Mouse (Mus musculus) right cerebral cortex, postnatal 14 days (tissue): ENCODE measurements around the gene Arl6ip1.

Source experiments
- DNase-seq: peaks from one replicate; pipeline ENCODE4 v3.0.0; 2022

Gene Arl6ip1

DNA sequence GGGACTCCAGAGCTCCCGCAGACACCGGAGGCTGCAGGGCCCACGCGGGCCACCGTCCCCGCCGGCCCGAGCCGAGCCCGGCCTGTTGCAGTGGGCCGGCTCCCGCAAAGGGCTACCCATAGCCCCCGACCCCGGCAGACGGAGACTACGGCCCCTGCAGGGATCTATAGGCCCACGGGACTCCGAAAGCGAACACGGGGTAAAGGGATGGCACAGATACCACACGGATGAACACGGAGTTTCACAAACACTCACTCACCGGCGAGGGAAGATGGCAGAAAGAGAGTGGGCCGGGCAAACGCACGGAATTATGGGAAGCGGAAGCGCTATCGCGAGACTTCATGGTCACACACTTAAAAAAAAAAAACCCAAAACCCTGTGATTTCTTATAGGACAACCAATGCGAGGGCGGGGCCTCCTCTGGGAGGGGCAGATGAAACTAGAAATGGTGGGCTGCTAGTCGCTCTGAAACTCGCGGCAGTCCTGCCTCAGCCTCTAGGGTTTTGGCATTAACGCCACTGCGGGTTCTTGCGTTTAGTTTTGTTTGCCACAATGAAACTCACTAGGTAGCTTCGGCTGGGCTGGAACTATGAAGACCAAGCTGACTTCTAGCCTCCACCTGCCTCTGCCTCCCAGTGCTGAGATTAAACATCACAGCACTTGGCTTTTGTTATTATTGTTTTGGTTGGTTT lies 13.4 kb downstream of the Arl6ip1 start, which contains the start of gene Rps15a:
Rps15a (minus strand) TSS at position 312 of the 692 bp plus-strand sequence.
- DNase-seq: peak; percentile 90

DNA sequence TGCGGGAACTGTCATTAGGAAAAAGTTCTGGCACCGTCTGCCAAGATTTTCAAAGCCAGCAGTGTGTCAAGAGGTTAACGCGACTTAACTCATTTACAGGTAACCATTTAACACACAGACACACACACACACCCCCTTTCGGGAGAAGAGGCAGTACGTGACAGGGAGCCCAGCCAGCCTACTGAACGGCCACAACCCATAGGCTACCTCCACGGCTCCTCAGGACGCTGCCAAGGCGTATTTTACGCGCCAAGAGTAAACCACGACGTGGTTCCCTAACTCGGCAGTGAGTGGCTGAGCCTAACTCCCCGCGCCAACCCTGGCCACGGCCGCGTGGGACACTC lies 14.0 kb downstream of the Arl6ip1 start:
- DNase-seq: no peak

DNA sequence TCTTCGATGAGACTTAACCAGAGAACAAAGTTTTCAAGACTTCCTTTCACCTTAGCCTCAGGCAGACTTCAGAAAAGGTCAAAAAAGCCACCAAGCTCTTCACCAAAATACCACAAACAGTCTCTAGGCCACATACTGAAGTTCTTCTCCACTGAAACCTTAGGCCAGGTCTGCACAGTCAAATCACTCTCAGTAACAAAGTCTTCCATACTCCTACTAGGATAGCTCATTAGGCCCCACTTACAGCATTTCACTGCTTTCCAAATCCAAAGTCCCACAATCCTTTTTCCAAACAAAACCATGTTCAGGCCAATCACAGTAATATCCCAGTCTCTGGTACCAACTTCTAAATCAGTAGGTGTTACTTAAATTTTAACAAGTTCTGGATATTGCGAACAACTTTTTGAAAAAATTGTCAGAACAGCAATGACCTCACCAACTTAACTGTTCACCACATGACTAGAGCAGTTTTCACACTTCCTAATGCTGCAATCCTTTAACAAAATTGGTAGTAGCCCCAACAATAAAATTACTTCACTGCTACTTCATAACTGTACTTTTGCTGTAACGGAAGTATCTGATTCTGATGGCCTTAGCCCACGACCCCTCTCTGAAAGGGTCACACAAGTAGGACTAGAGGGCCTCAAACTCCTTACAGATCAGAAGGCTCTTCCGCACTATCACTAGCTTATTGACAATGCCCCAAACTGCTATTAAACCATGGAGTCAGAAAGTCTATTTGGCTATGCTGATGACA lies 15.7 kb downstream of the Arl6ip1 start:
- no peak for DNase-seq

DNA sequence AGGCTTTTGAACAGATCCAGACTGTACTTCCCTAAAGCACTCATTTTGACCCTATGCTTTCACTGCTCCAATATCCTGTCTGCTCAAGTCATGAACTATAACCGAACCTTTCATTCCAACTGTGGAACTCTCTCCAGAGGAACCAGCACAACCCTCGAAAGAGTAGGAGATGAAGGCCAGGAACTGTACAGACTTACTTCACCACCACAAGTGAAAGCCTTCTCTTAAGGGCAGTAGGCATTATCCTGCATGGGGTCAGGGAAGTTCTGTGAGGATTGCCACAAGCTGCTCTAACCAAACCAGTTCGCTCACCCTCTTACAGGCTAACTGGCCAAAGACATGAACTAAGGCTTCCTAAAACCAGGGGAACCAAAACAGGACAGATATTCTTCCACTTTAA lies 18.3 kb downstream of the Arl6ip1 start:
- no peak for DNase-seq

DNA sequence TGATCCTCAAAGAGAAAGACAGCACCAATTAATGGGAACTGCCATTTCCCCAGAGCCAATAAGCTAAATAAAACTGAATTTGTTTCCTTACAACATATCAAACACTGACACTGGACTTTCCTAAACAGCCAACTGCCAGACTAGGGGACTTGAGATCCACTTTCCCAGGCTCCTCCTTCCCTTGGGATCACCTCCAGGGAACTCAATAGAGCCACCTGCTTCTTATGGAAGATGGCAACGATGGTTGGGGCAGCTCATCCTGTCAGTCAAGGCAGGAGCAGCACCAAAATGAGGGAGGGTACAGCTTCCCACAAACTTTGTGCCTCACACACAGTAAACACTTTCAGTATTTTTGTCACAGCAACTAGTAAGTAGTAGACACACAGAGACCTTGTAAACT lies 21.8 kb downstream of the Arl6ip1 start:
- DNase-seq: no peak

DNA sequence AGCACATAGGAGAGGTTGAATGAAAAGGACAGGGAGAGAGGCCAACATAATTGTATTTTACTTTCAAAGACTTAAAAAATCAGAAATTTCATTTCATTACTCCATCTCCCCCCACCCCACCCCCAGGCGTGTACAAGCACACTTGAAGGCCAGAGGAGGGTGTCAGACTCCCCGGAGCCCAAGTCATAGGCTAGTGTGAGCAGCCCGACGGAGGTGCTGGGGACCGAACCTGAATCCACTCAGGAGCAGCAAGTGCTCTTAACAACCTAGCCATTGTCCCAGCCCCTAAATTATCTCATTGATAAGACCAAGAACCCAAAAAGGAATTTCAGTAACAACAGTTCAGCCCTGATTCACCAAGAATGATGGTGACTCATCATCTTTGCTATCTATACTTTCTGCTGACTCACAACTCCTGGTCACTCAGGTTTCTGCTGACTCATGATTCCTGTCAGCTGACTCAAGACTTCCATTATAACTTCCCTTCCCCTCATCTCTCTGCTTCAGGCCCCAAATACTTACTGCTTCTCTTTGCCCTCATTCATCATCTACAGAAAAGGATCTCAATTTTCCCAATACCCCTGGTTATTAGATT lies 24.9 kb downstream of the Arl6ip1 start:
- no peak for DNase-seq

DNA sequence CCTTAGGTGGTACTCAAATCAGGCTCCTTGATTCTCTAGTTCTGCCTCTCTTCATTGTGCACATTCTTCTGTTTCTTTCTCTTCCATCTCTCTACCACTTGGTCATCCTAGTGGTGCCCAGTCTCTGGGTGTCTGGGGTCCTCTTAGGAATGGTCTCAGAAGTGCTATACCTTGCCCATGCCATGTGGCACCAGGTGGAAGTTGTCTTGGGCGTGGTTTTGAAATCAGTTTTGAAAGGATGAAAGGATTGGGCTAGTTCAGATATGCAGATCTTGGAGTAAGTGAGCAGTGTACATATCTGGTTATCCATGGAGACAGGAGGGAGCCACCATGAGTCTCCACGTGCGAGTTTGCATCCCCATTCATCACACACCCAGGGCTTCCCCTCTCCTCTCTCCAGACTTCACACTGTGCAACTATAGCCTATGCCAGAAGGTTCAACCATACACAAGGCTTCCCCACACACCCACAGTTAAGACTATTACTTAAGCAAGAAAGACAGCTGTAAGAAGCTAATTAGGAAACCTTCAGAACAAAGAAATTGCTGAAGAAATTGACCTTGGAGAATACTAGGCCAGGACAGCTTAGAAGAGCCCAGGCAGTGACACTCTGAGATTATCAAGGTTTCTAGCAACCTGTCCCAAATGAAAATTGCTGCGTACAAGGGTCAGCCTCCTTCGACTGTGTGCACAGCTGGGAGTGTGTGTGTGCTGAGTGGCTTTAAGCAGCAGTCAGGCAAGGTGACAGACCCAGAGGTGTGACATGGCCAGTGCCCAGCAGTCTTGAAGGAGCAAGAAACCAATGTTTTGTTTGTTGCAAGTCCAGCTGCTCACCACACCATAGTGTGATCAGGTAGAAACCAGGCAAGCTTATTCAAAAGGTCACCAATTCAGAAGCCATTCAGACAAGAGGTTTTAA lies 25.7 kb downstream of the Arl6ip1 start:
- no peak for DNase-seq

- no peak for DNase-seq
Measured at GRCm38 (mm10) chr7:118102678-118103461, 26.6 kb downstream of the Arl6ip1 start.

DNA sequence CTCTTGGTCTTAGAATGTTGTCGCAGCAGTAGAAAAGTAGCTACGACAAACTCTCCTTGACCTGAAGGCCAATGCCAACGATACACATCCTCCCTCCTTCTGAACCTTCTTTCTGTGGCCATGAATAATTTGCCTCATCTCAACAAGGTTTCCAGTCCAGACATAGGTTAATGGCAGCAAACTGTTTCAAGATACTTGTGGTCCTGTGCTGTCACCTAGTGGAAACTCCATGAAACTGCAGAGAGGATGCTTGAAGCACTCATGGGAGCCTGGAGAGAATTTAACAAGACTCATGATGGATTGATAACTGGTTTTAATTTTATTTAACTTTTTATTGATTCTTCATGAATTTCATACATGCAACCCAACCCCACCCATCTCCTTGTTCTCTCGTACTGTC lies 27.2 kb downstream of the Arl6ip1 start:
- DNase-seq: no peak

DNA sequence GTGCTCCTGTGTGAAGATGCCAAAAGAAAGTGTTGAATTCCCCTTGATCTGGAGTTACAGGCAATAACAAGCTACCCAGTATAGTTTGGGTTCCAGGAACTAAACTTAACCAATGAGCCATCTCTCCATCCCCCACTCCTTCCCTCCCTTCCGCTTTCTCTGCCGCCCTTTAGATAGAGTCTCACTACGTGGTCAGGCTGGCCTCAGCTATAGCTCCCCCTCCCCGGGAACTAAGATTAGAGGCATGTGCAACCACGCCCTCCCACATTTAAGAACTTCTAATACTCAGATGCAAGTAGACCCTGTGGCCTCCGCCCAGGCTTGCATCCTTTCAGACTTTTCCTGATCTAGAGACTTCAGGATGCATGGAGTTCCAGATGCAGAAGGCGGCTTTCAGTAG lies 31.8 kb downstream of the Arl6ip1 start:
- no peak for DNase-seq

DNA sequence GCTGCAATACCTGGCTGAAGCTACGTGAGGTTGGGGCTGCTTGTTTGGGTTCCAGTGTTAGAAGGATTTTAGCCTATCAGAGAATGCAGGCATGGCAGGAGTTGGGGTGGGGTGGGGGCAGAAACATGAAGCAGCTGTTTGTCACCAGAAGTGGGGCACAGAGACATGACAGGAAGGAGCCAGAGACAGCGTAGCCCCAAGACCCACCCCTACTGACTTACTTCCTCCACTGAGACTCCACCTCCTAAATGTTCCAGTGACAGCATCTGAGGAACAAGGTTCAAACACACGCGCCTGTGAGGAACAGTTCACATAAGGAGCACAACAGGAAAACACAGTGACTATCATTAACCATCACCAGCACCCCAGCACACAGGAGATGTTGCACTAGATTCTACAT lies 49.5 kb downstream of the Arl6ip1 start:
- DNase-seq: no peak

- DNase-seq: no peak
Measured at GRCm38 (mm10) chr7:118079097-118079496, 50.4 kb downstream of the Arl6ip1 start.
